Mouse (Mus musculus): Measurements from ENCODE around the gene Ppox.

DNA sequence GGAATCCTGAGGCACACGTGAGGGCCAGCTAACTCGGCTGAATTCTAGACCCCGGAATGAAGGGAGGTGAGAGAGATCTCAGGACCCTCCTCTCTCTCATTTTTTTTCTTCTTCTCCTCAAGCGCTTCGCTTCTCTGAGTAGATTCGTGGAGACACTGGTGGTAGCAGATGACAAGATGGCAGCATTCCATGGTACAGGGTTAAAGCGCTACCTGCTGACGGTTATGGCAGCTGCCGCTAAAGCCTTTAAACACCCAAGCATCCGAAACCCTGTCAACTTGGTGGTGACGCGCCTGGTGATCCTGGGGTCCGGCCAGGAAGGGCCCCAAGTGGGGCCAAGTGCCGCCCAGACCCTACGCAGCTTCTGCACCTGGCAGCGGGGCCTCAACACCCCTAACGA is 28.6 kb downstream of the Ppox start:
- TF ChIP-seq CTCF (IDR thresholded peaks at IDR 0.05; ENCODE audit: control insufficient read depth, insufficient read depth, insufficient read length), result no peak
- TF ChIP-seq MAX (IDR thresholded peaks at IDR 0.05), result no peak
- no peak for TF ChIP-seq USF1 (IDR thresholded peaks at IDR 0.05; ENCODE audit: low read depth)
- TF ChIP-seq FOSL1 (IDR thresholded peaks at IDR 0.05; ENCODE audit: insufficient read depth, low read length, poor library complexity, severe bottlenecking), result no peak
- TF ChIP-seq MYOD1 (IDR thresholded peaks at IDR 0.05; ENCODE audit: control insufficient read depth, insufficient read length, low read depth), result no peak
